Mouse (Mus musculus): ENCODE data around the gene Gna14. TPM values are rescaled to one million over a fixed set of nuclear protein-coding genes. Genes with fewer than 3 reads are reported as not detected.

Gna14 gene
- total and polyA plus RNA-seq, 2 experiments from 2014 or later = 0.60 to 0.93 TPM

- H3K27ac ChIP-seq (ENCODE audit: low read depth, low read length) = no peak overlapping the region
- ATAC-seq (ENCODE audit: low FRiP score) (peak; percentile 33; the same call in 1 of the 2 replicates), DNase-seq (ENCODE audit: low spot score) (peak; percentile 18)
- H3K4me1 ChIP-seq (ENCODE audit: insufficient read depth, low read length) = no peaks in the 10 kb centered on the region
- H3K9me3 ChIP-seq (ENCODE audit: low read length) = no peaks in the 10 kb centered on the region
- peak; percentile 55 for TF ChIP-seq CTCF (IDR thresholded peaks at IDR 0.05)
- H3K27me3 ChIP-seq (ENCODE audit: insufficient read depth, low read length) = no peaks in the 10 kb centered on the region
- no peak overlapping the region for H3K4me2 ChIP-seq (ENCODE audit: low read depth, low read length, poor library complexity, severe bottlenecking)
- no peak overlapping the region for H3K4me3 ChIP-seq (ENCODE audit: low read depth, low read length)
- no peak overlapping the region for H3K9ac ChIP-seq (replicated peaks; ENCODE audit: low read length, poor library complexity, severe bottlenecking)
- WGBS = 80% methylated on average over 7 of the region's 7 CpGs
- no peaks in the 10 kb centered on the region for H3K36me3 ChIP-seq (ENCODE audit: insufficient read depth, low read length)
Measured at GRCm38 (mm10) chr19:16593256-16593974, 157.9 kb downstream of the Gna14 start.

- Histone ChIP-seq H3K4me3 (ENCODE audit: low read depth, low read length) (no peak overlapping the region), H3K4me1 (ENCODE audit: insufficient read depth, low read length) (no peaks in the 10 kb centered on the region), H3K27ac (ENCODE audit: low read depth, low read length) (no peak overlapping the region), H3K36me3 (ENCODE audit: insufficient read depth, low read length) (no peaks in the 10 kb centered on the region), H3K9ac (replicated peaks; ENCODE audit: low read length, poor library complexity, severe bottlenecking) (no peak overlapping the region), H3K27me3 (ENCODE audit: insufficient read depth, low read length) (no peaks in the 10 kb centered on the region), H3K4me2 (ENCODE audit: low read depth, low read length, poor library complexity, severe bottlenecking) (no peak overlapping the region), H3K9me3 (ENCODE audit: low read length) (no peaks in the 10 kb centered on the region)
- DNase-seq (ENCODE audit: low spot score) (no peak), ATAC-seq (ENCODE audit: low FRiP score) (no peak)
- TF ChIP-seq CTCF (IDR thresholded peaks at IDR 0.05) = no peak
Measured at GRCm38 (mm10) chr19:16593975-16594317, 158.4 kb downstream of the Gna14 start.

DNA sequence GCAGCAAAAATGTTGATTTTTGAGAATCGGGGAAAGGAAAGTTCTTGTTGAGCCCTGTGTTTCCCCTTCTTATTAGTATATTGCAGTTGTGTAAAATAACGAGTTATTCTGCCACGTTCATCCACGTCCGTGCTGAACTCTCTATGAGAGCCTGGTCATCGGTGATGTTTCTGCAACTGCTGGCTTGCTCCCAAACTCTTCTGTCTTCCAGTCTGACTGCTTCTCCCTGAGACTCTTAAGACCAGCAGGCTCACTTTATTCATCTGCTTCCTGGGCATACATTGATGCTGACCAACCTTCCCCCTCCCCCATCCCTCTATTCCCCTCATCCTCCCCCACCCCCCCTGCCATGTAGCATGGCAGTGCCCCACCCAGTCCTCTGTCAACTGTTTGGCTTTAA is 161.7 kb downstream of the Gna14 start:
- H3K27me3 ChIP-seq (ENCODE audit: insufficient read depth, low read length) = no peaks in the 10 kb centered on the region
- no peaks in the 10 kb centered on the region for H3K9me3 ChIP-seq (ENCODE audit: low read length)
- TF ChIP-seq CTCF (IDR thresholded peaks at IDR 0.05) = no peak
- no peak overlapping the region for H3K9ac ChIP-seq (replicated peaks; ENCODE audit: low read length, poor library complexity, severe bottlenecking)
- H3K27ac ChIP-seq (ENCODE audit: low read depth, low read length) = no peak overlapping the region
- H3K4me1 ChIP-seq (ENCODE audit: insufficient read depth, low read length) = no peaks in the 10 kb centered on the region
- 80% methylated on average over 6 of the region's 6 CpGs for WGBS
- no peak for DNase-seq (ENCODE audit: low spot score)
- H3K4me2 ChIP-seq (ENCODE audit: low read depth, low read length, poor library complexity, severe bottlenecking) = no peak overlapping the region
- H3K36me3 ChIP-seq (ENCODE audit: insufficient read depth, low read length) = no peaks in the 10 kb centered on the region
- no peak for ATAC-seq (ENCODE audit: low FRiP score)
- H3K4me3 ChIP-seq (ENCODE audit: low read depth, low read length) = no peak overlapping the region

- TF ChIP-seq CTCF (IDR thresholded peaks at IDR 0.05) = no peak
- peak; percentile 35 for ATAC-seq (ENCODE audit: low FRiP score)
- 55% methylated on average over 11 of the region's 11 CpGs for WGBS
Measured at GRCm38 (mm10) chr19:16598653-16599297, 163.2 kb downstream of the Gna14 start.

DNA sequence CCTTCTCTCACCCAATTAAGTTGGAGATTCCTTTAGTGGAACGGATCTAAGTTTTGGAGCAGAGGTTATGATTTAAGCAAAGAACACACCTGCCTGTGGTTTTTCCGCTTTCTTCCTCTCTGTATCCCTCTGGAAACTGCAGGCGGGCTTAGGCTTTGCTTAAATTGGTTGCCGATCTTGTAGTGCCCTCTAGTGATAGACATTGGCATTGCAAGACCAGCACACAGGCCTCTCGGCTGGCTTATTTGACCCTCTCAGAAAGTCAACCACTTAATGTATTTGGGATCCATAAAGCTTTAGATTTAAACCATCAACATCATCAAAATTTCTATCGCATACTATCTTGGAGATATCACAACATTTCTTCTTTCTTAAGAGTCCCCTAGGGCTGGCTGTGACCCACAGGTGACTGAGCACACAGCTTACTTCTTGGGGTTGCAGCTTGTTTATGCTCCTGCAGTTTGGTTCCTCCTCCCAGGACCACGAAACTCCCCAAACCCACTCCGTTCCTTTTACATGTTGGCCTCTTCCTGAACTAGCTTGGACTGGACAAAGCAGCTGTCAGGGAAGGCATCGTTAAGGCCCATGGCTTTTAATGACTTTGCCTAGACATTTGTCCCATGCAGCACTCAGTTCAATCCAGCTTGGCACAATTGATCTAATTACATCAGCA is 163.9 kb downstream of the Gna14 start:
- H3K4me3 ChIP-seq (ENCODE audit: low read depth, low read length) = no peak overlapping the region
- no peaks in the 10 kb centered on the region for H3K27me3 ChIP-seq (ENCODE audit: insufficient read depth, low read length)
- ATAC-seq (ENCODE audit: low FRiP score) (peak; percentile 70), DNase-seq (ENCODE audit: low spot score) (peak; percentile 89)
- no peaks in the 10 kb centered on the region for H3K36me3 ChIP-seq (ENCODE audit: insufficient read depth, low read length)
- H3K9me3 ChIP-seq (ENCODE audit: low read length) = no peaks in the 10 kb centered on the region
- H3K4me2 ChIP-seq (ENCODE audit: low read depth, low read length, poor library complexity, severe bottlenecking) = 0 out of 2 replicates have a peak overlapping the region, but pooled peaks have one; percentile 9
- H3K4me1 ChIP-seq (ENCODE audit: insufficient read depth, low read length) = no peaks in the 10 kb centered on the region
- H3K27ac ChIP-seq (ENCODE audit: low read depth, low read length) = no peak overlapping the region
- peak; percentile 98 for TF ChIP-seq CTCF (IDR thresholded peaks at IDR 0.05)
- 19% methylated on average over 9 of the region's 9 CpGs for WGBS
- no peak overlapping the region for H3K9ac ChIP-seq (replicated peaks; ENCODE audit: low read length, poor library complexity, severe bottlenecking)

More at GRCm38 (mm10) chr19:16598653-16599297, 163.2 kb downstream of the Gna14 start:
- no peak overlapping the region for H3K9ac ChIP-seq (replicated peaks; ENCODE audit: low read length, poor library complexity, severe bottlenecking)
- H3K4me1 ChIP-seq (ENCODE audit: insufficient read depth, low read length) = no peaks in the 10 kb centered on the region
- no peak overlapping the region for H3K27ac ChIP-seq (ENCODE audit: low read depth, low read length)
- no peaks in the 10 kb centered on the region for H3K36me3 ChIP-seq (ENCODE audit: insufficient read depth, low read length)
- H3K9me3 ChIP-seq (ENCODE audit: low read length) = no peaks in the 10 kb centered on the region
- no peaks in the 10 kb centered on the region for H3K27me3 ChIP-seq (ENCODE audit: insufficient read depth, low read length)
- peak; percentile 24 for DNase-seq (ENCODE audit: low spot score)
- H3K4me3 ChIP-seq (ENCODE audit: low read depth, low read length) = no peak overlapping the region
- 0 out of 2 replicates have a peak overlapping the region, but pooled peaks have one; percentile 9 for H3K4me2 ChIP-seq (ENCODE audit: low read depth, low read length, poor library complexity, severe bottlenecking)

DNA sequence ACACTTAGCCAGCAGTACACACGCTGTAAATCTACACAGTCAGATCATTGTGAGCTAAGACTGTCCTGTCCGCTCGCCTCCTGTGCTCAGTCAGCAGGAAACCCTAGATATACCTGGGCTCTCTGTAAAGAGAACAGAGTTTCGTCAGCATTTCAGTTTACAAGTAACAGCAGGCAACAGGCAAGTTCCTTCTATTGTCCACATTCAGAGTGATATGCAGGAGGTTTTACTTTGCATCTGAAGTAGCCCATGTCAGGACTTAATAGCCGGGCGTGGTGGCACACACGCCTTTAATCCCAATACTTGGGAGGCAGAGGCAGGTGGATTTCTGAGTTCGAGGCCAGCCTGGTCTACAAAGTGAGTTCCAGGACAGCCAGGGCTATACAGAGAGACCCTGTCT is 166.5 kb downstream of the Gna14 start:
- 85% methylated on average over 8 of the region's 8 CpGs for WGBS
- no peak for DNase-seq (ENCODE audit: low spot score)
- Histone ChIP-seq H3K9ac (replicated peaks; ENCODE audit: low read length, poor library complexity, severe bottlenecking) (no peak overlapping the region), H3K9me3 (ENCODE audit: low read length) (no peaks in the 10 kb centered on the region), H3K4me2 (ENCODE audit: low read depth, low read length, poor library complexity, severe bottlenecking) (no peak overlapping the region), H3K27me3 (ENCODE audit: insufficient read depth, low read length) (no peaks in the 10 kb centered on the region), H3K4me1 (ENCODE audit: insufficient read depth, low read length) (no peaks in the 10 kb centered on the region), H3K27ac (ENCODE audit: low read depth, low read length) (no peak overlapping the region), H3K4me3 (ENCODE audit: low read depth, low read length) (no peak overlapping the region), H3K36me3 (ENCODE audit: insufficient read depth, low read length) (no peaks in the 10 kb centered on the region)
- no peak for ATAC-seq (ENCODE audit: low FRiP score)
- TF ChIP-seq CTCF (IDR thresholded peaks at IDR 0.05) = no peak
